Mouse (Mus musculus) CH12.LX (cell line): ENCODE measurements around the gene Gja6.

ENCODE experiments used
- CTCF ChIP-seq, 2 experiments: IDR thresholded peaks in 1 of 2; conservative IDR thresholded peaks in 1 of 2; 2 replicates each; pipeline ENCODE4 v1.5.1; 2011 to 2012; ENCODE audit warnings: low read depth in 2 of 2, low read length in 2 of 2, improper control_type of control experiment in 1 of 2, inconsistent platforms in 1 of 2, mild to moderate bottlenecking in 1 of 2, moderate library complexity in 1 of 2
- EP300 ChIP-seq: IDR thresholded peaks from 2 replicates; pipeline ENCODE4 v1.6.1; 2011; ENCODE audit warnings: low read length, improper control_type of control experiment
- GABPA ChIP-seq: IDR thresholded peaks from 2 replicates; pipeline ENCODE4 v1.6.1; 2012; ENCODE audit warnings: low read depth, low read length, improper control_type of control experiment, inconsistent platforms; ENCODE audit not compliant: insufficient replicate concordance
- HCFC1 ChIP-seq: IDR thresholded peaks from 2 replicates; pipeline ENCODE4 v1.6.1; 2012; ENCODE audit warnings: low read depth, mild to moderate bottlenecking, inconsistent platforms, low read length, improper control_type of control experiment
- MAX ChIP-seq: IDR thresholded peaks from 2 replicates; pipeline ENCODE4 v1.6.1; 2011; ENCODE audit warnings: low read length, improper control_type of control experiment
- NRF1 ChIP-seq: IDR thresholded peaks from 2 replicates; pipeline ENCODE4 v1.6.1; 2014; ENCODE audit warnings: low read depth, mild to moderate bottlenecking, inconsistent platforms, low read length, improper control_type of control experiment, moderate library complexity
- POLR2A ChIP-seq: IDR thresholded peaks from 2 replicates; pipeline ENCODE4 v1.6.1; 2011; ENCODE audit warnings: low read depth, mild to moderate bottlenecking, improper control_type of control experiment, low read length
- POLR2AphosphoS2 ChIP-seq: IDR thresholded peaks from 2 replicates; pipeline ENCODE4 v1.6.1; 2011; ENCODE audit warnings: low read depth, low read length, improper control_type of control experiment
- RCOR1 ChIP-seq: conservative IDR thresholded peaks from 2 replicates; pipeline ENCODE4 v1.6.1; 2012; ENCODE audit warnings: low read depth, mild to moderate bottlenecking, inconsistent platforms, low read length, improper control_type of control experiment
- USF1 ChIP-seq: IDR thresholded peaks from 2 replicates; pipeline ENCODE4 v1.6.1; 2014; ENCODE audit warnings: low read depth, mild to moderate bottlenecking, inconsistent platforms, low read length, improper control_type of control experiment
- ZKSCAN1 ChIP-seq: IDR thresholded peaks from 2 replicates; pipeline ENCODE4 v1.6.1; 2012; ENCODE audit warnings: low read depth, inconsistent platforms, low read length, improper control_type of control experiment, borderline replicate concordance

DNA sequence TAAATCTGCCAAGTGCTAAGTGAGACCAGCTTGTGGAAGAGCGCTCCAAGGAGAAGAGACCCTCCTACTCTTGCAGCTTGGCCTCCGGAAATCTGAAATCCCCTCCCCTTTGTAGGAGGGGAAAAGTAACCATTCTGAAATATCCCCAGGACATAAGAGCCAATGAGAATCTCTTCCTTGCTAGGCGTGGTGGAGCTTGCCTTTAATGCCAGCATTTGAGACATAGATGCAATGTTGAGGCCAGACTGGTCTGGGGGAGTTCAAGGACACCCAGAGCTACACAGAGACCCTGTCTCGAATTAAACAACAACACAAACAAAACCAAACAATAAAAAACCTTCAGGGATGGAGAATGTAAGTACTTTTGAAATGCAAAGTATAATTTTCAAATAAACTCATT is at the start of gene Gja6:
- TF ChIP-seq GABPA (no peak), CTCF (conservative IDR thresholded peaks at IDR 0.05 in 1 of 2, IDR thresholded peaks at IDR 0.05 in 1 of 2; ENCODE audit: low read depth in 2 of 2, low read length in 2 of 2) (no peak), RCOR1 (no peak), POLR2A (no peak), HCFC1 (no peak), ZKSCAN1 (no peak), NRF1 (no peak), EP300 (no peak), POLR2AphosphoS2 (no peak), USF1 (no peak), MAX (no peak)
